Mouse (Mus musculus) right cerebral cortex, adult 2 months (tissue): Measurements from ENCODE around the gene Vmn1r51.
"Not testable (repeated sequence)": the region's sequence is repeated elsewhere in the genome, so short reads cannot be mapped to it uniquely, and the experiment has no call there.

ENCODE experiments used
- DNase-seq, 2 experiments: peaks; one replicate each; pipeline ENCODE4 v3.0.0; 2021 to 2022; ENCODE audit warnings: low spot score in 2 of 2

The Vmn1r51 gene

GRCm38 (mm10) chr6:90122296-90122695, at the start of gene Vmn1r51:
Gene Vmn1r51, plus strand, starts transcription at chr6:90122596.
- DNase-seq = not testable (repeated sequence)

GRCm38 (mm10) chr6:90078406-90078805, 44.0 kb upstream of the Vmn1r51 start, which contains the start of gene Vmn1r49:
Gene Vmn1r49, minus strand, starts transcription at chr6:90078506.
- no peak for DNase-seq

GRCm38 (mm10) chr6:90100566-90100965, 21.8 kb upstream of the Vmn1r51 start:
- DNase-seq = no peak

DNA sequence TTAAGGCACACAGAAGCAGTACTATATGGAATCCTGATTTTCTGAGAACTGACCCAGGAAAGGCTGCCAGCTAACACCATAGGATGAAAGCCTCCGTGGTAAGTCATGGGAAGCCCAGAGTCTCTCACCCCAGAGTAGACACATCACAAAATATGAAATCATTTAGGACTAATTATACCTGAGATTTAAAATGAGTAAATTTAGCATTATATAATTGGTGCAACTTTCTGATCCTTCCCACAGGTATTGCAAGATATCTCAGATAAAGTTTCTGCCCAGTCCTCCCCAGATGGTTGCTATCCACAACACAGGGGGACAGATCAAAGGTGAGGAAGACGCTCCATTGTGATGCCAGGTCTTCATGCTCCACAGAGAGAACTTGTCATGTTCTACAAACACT, 21.3 kb upstream of the Vmn1r51 start, which contains the start of gene Vmn1r50:
TSS of gene Vmn1r50 (plus strand) at position 301 of the 400 bp plus-strand sequence.
- DNase-seq = no peak

DNA sequence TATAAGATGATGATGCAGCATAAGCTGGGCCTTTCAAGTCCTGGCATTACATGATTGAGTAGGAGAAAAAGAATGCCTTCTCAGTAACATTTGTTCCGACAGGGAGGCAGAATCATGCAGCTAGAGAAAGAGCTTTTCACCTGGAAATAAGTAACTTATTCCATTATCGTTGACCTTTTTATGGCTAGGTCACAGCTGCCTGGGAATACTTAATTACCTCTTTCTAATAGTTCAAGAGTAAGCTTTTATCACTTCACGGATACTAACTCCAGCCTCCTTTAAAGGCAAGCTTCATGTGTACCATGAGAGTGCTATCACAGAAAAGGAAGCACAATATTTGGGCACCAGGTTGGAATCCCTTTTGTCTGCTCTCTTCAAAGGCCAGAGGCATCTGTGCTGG, 37.7 kb downstream of the Vmn1r51 start:
- no peak for DNase-seq

GRCm38 (mm10) chr6:90174508-90174907, 52.1 kb downstream of the Vmn1r51 start, which contains the start of gene Vmn1r52:
Gene Vmn1r52, plus strand, starts transcription at chr6:90174808.
- no peak for DNase-seq
